Mouse (Mus musculus): ENCODE measurements around the gene Parva.

The Parva gene

GRCm38 (mm10) chr7:112426811-112427210 lies 494 bp upstream of the Parva start:
- no peak for DNase-seq (ENCODE audit: low spot score in 2 of 2)

- DNase-seq (ENCODE audit: low spot score in 2 of 2), result peak; percentile 48 to 64
Observed at GRCm38 (mm10) chr7:112428158-112428535, 842 bp downstream of the Parva start.

GRCm38 (mm10) chr7:112439846-112440245 lies 12.5 kb downstream of the Parva start:
- no peak for DNase-seq (ENCODE audit: low spot score in 2 of 2)

GRCm38 (mm10) chr7:112444152-112444984 lies 17.1 kb downstream of the Parva start:
- DNase-seq (ENCODE audit: low spot score in 2 of 2), result no peak

GRCm38 (mm10) chr7:112444985-112445367 lies 17.7 kb downstream of the Parva start:
- no peak for DNase-seq (ENCODE audit: low spot score in 2 of 2)

- no peak for DNase-seq (ENCODE audit: low spot score in 2 of 2)
Observed at GRCm38 (mm10) chr7:112446498-112446897, 19.2 kb downstream of the Parva start.

- no peak for DNase-seq (ENCODE audit: low spot score in 2 of 2)
Observed at GRCm38 (mm10) chr7:112449954-112450700, 22.8 kb downstream of the Parva start.

GRCm38 (mm10) chr7:112452471-112452870 lies 25.2 kb downstream of the Parva start:
- no peak for DNase-seq (ENCODE audit: low spot score in 2 of 2)

GRCm38 (mm10) chr7:112453805-112454214 lies 26.5 kb downstream of the Parva start:
- DNase-seq (ENCODE audit: low spot score in 2 of 2), result no peak

GRCm38 (mm10) chr7:112454380-112454779 lies 27.1 kb downstream of the Parva start:
- DNase-seq (ENCODE audit: low spot score in 2 of 2), result no peak

- DNase-seq (ENCODE audit: low spot score in 2 of 2), result no peak
Observed at GRCm38 (mm10) chr7:112454951-112455350, 27.6 kb downstream of the Parva start.

- no peak for DNase-seq (ENCODE audit: low spot score in 2 of 2)
Observed at GRCm38 (mm10) chr7:112455566-112456110, 28.3 kb downstream of the Parva start.

GRCm38 (mm10) chr7:112457373-112457772 lies 30.1 kb downstream of the Parva start:
- no peak for DNase-seq (ENCODE audit: low spot score in 2 of 2)

- no peak for DNase-seq (ENCODE audit: low spot score in 2 of 2)
Observed at GRCm38 (mm10) chr7:112457920-112458319, 30.6 kb downstream of the Parva start.

GRCm38 (mm10) chr7:112458440-112458839 lies 31.1 kb downstream of the Parva start:
- DNase-seq (ENCODE audit: low spot score in 2 of 2), result peak in 1 of 2 experiments; percentile 6

- DNase-seq (ENCODE audit: low spot score in 2 of 2), result no peak
Observed at GRCm38 (mm10) chr7:112463074-112463473, 35.8 kb downstream of the Parva start.

- DNase-seq (ENCODE audit: low spot score in 2 of 2), result no peak
Observed at GRCm38 (mm10) chr7:112465920-112466319, 38.6 kb downstream of the Parva start.

- DNase-seq (ENCODE audit: low spot score in 2 of 2), result no peak
Observed at GRCm38 (mm10) chr7:112466786-112467185, 39.5 kb downstream of the Parva start.

- DNase-seq (ENCODE audit: low spot score in 2 of 2), result no peak
Observed at GRCm38 (mm10) chr7:112467687-112468111, 40.4 kb downstream of the Parva start.

GRCm38 (mm10) chr7:112469817-112470216 lies 42.5 kb downstream of the Parva start:
- peak; percentile 59 to 68 for DNase-seq (ENCODE audit: low spot score in 2 of 2)

GRCm38 (mm10) chr7:112471316-112471715 lies 44.0 kb downstream of the Parva start:
- no peak for DNase-seq (ENCODE audit: low spot score in 2 of 2)

- DNase-seq (ENCODE audit: low spot score in 2 of 2), result no peak
Observed at GRCm38 (mm10) chr7:112472024-112472707, 44.9 kb downstream of the Parva start.

Data from right cerebral cortex, postnatal 36 days (tissue).